Mouse (Mus musculus) duodenum, adult 2 months (tissue): Measurements from ENCODE around the gene Syt16. TPM values are rescaled to one million over a fixed set of nuclear protein-coding genes. Genes with fewer than 3 reads are reported as not detected.

Experiments
- polyA plus RNA-seq: library from polyadenylated mRNA; depleted of rRNA; stranded (reverse); fragments of >200 nt; gene quantifications from 2 replicates; pipeline ENCODE4 v1.2.3, GENCODE M21; 2012; ENCODE audit warnings: low replicate concordance; rRNA removed

Syt16 gene
- 0.05 and 0.77 TPM in 2 replicates for polyA plus RNA-seq

DNA sequence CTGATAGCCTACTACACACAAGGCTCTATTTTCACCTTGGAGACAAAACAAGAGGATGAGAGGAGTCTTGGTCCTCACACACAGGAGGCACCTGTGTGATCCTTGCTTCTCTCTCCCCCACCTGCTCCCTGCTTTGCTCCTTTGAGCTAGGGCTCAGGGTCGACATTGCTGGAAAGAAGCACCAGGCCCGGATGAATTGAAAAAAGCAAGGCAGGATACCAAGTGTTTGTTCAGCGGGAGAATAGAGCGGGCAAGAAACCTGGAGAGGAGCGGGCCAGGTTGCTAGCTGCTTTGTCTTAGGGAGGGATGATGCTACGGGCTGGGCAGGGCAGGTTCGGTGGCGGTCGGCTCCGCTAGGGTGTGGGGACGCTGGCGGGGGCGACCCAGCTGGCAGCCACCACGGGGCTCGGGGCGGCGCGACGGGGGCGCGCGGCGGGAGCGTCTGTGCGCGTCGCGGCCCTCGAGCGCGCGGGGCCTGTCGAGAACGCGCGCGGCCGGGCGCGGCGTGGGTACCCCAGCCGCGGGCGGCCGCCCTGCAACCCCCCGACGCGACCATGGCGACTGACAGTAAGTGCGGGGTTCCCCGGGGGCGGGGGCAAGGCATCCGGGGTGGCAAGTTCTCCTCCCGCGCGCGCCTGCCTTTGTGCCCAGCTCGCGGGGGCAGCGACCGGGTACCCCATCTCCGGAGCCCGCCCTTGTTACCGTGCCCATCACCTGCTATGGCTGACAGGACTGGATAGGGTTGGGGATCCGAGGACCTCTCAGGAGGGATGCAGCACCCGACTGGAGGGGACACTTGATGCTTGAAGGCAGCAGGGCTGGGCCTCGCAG is at the start of gene Syt16:
Gene Syt16 (plus strand): TSS at position 365 of the 831 bp plus-strand sequence.

GRCm38 (mm10) chr12:73964291-73965281 is 32.9 kb upstream of the Syt16 start, which contains the start of gene Snapc1:
Gene Snapc1 (plus strand): TSS chr12:73964481.

DNA sequence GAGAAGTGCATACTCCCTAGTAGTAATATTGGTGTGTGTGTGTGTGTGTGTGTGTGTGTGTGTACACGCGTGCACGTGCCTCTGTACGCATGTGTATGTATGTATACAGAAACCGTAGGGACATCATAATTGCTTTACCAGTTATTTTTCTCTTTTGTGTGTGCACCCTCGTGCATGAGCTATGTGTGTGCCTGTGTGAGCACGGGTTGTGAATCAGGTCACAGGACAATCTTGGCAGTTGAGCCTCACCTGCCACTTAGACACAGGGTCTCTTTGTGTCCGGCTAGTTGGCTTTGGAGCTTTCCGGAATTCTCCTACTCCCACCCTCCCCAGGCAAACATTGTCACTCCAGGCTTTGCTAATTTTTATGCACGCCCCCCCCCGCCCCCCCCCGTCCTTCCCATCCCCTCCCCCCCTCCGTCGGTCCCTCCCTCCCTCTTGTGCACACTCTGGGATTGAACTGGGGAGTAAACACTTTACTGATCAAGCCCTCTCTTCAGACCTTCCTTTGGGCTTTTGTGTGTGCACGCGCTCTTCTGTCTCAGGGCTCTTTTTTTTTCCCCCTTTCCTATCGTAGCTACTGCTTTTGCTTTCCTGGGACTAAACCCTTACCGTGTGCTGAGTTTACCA is 319.0 kb downstream of the Syt16 start, which contains the start of gene Gm11042:
Gene Gm11042 (minus strand): TSS at position 51 of the 630 bp plus-strand sequence.

Other genes starting within 250 kb of the Syt16 start
- gene Hif1a, start 96.3 kb upstream of the Syt16 start, polyA plus RNA-seq = 9.4 and 23.2 TPM in 2 replicates
- gene Gm49321, start 60.0 kb upstream of the Syt16 start, polyA plus RNA-seq = not detected in 2 replicates
- 2.9 and 6.3 TPM in 2 replicates for gene Snapc1, start 33.2 kb upstream of the Syt16 start, polyA plus RNA-seq